Mouse (Mus musculus): ENCODE data around the gene Mucl3. TPM values are rescaled to one million over a fixed set of nuclear protein-coding genes. Genes with fewer than 3 reads are reported as not detected.

Gene Mucl3
- polyA plus RNA-seq, 1 experiment: not detected

DNA sequence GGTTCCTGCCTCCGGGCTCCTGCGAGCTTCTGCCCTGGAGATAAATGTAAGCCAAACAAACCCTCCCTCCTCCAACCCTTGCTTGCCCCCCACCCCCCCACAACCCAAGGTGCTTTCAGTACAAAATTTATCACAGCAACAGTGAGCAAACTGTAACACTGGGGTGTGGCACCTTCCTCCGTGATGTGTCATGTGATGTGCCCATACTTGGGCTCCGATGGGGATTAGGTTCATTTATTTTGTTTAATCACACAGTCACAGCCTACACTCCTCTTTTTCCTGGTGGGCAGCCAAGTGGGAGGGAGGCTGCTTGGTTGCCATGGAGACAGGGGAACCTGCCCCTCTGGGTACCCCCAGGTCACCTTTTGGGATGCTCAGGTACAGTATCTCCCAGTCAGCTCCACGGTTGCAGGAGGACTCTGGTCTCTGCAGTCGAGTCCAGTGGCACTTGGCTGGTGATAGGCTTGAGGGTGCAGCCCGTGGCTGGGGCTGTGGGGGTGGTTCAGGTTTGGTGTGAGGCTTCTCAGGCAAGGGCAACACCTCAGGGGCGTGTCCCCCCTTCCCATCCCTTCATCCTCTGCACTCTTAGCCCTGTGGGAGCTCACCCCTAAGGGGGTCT is 41.6 kb downstream of the Mucl3 start:
- no peak for TF ChIP-seq CTCF (IDR thresholded peaks at IDR 0.05; ENCODE audit: extremely low read depth, insufficient read depth, insufficient read length, insufficient replicate concordance)
- TF ChIP-seq POLR2A (IDR thresholded peaks at IDR 0.05; ENCODE audit: low read depth, low read length): no peak
- Histone ChIP-seq H3K27me3 (ENCODE audit: control insufficient read depth, insufficient read depth, low read length) (peaks cover 1% of the 10 kb centered on the region; the same call in 1 of the 2 replicates), H3K4me1 (ENCODE audit: control insufficient read depth, insufficient read depth, insufficient read length) (no peaks in the 10 kb centered on the region), H3K36me3 (ENCODE audit: control insufficient read depth, insufficient read depth, low read length) (no peaks in the 10 kb centered on the region), H3K27ac (ENCODE audit: insufficient read depth, low read length) (no peak overlapping the region), H3K4me3 (ENCODE audit: extremely low read depth, insufficient read depth, insufficient read length) (no peak overlapping the region)
- WGBS: 65% methylated on average over 8 of the region's 8 CpGs
- no peak for DNase-seq (ENCODE audit: low read depth in 1 of 2, low spot score in 2 of 2)

DNA sequence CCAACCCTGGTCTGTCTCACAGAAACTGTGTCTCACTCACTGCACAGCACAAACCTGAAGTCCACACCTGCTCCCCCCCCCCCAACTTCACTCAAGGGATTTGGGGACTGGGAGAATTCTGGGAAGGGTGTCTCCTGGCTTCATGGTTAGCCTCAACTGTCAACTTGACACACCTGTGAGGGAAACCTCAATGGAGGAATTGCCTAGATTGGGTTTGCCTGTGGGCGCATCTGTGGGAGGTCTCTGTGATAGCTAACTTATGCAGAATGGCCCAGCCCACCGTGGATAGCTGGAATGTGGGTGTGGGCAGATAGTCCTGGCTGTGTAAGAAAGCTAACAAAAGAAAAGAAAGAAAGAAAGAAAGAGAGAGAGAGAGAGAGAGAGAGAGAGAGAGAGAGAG is 42.2 kb downstream of the Mucl3 start, which contains the start of gene Sfta2:
Gene Sfta2, plus strand, starts transcription at position 301 of the 400 bp plus-strand sequence.
- WGBS: 62% methylated on average over 2 of the region's 2 CpGs
- H3K4me1 ChIP-seq (ENCODE audit: control insufficient read depth, insufficient read depth, insufficient read length): no peaks in the 10 kb centered on the region
- DNase-seq (ENCODE audit: low read depth in 1 of 2, low spot score in 2 of 2): no peak
- no peak within 1 kb of the TSS for H3K27ac ChIP-seq (ENCODE audit: insufficient read depth, low read length)
- no peak within 1 kb of the TSS for H3K4me3 ChIP-seq (ENCODE audit: extremely low read depth, insufficient read depth, insufficient read length)
- no peaks in the 10 kb centered on the region for H3K36me3 ChIP-seq (ENCODE audit: control insufficient read depth, insufficient read depth, low read length)
- TF ChIP-seq POLR2A (IDR thresholded peaks at IDR 0.05; ENCODE audit: low read depth, low read length) (no peak), CTCF (IDR thresholded peaks at IDR 0.05; ENCODE audit: extremely low read depth, insufficient read depth, insufficient read length, insufficient replicate concordance) (no peak)
- H3K27me3 ChIP-seq (ENCODE audit: control insufficient read depth, insufficient read depth, low read length): peaks cover 1% of the 10 kb centered on the region; the same call in 1 of the 2 replicates

- Histone ChIP-seq H3K27ac (ENCODE audit: insufficient read depth, low read length) (no peak overlapping the region), H3K4me3 (ENCODE audit: extremely low read depth, insufficient read depth, insufficient read length) (no peak overlapping the region), H3K4me1 (ENCODE audit: control insufficient read depth, insufficient read depth, insufficient read length) (no peaks in the 10 kb centered on the region), H3K27me3 (ENCODE audit: control insufficient read depth, insufficient read depth, low read length) (peaks cover 1% of the 10 kb centered on the region; the same call in 1 of the 2 replicates), H3K36me3 (ENCODE audit: control insufficient read depth, insufficient read depth, low read length) (no peaks in the 10 kb centered on the region)
- TF ChIP-seq POLR2A (IDR thresholded peaks at IDR 0.05; ENCODE audit: low read depth, low read length) (no peak), CTCF (IDR thresholded peaks at IDR 0.05; ENCODE audit: extremely low read depth, insufficient read depth, insufficient read length, insufficient replicate concordance) (no peak)
- no peak for DNase-seq (ENCODE audit: low read depth in 1 of 2, low spot score in 2 of 2)
- 90% methylated on average over 3 of the region's 3 CpGs for WGBS
Observed at GRCm38 (mm10) chr17:35597399-35597798, 46.1 kb downstream of the Mucl3 start.

GRCm38 (mm10) chr17:35594456-35594855 is 49.0 kb downstream of the Mucl3 start:
- H3K4me3 ChIP-seq (ENCODE audit: extremely low read depth, insufficient read depth, insufficient read length): no peak overlapping the region
- 79% methylated on average over 7 of the region's 7 CpGs for WGBS
- H3K4me1 ChIP-seq (ENCODE audit: control insufficient read depth, insufficient read depth, insufficient read length): no peaks in the 10 kb centered on the region
- H3K27ac ChIP-seq (ENCODE audit: insufficient read depth, low read length): no peak overlapping the region
- TF ChIP-seq POLR2A (IDR thresholded peaks at IDR 0.05; ENCODE audit: low read depth, low read length): no peak
- no peak for TF ChIP-seq CTCF (IDR thresholded peaks at IDR 0.05; ENCODE audit: extremely low read depth, insufficient read depth, insufficient read length, insufficient replicate concordance)
- no peaks in the 10 kb centered on the region for H3K36me3 ChIP-seq (ENCODE audit: control insufficient read depth, insufficient read depth, low read length)
- no peak for DNase-seq (ENCODE audit: low read depth in 1 of 2, low spot score in 2 of 2)
- peaks cover 1% of the 10 kb centered on the region; the same call in 1 of the 2 replicates for H3K27me3 ChIP-seq (ENCODE audit: control insufficient read depth, insufficient read depth, low read length)

DNA sequence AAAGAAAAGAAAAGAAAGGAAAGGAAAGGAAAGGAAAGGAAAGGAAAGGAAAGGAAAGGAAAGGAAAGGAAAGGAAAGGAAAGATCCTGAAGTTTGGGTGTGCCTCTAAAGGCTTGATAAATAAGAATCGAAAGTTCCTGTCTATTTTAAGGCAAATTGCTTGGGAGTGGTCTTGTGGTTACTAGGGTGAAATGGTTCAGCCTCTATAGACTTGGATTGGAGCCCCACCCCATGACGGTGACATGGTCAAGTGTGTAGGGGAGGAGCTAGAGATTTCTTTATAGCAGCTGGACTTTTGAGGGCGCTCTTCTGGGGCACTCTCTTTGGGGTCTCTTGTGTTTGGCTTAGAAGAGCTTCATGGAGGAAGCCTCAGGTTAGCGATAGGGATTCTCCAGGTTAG is 49.7 kb downstream of the Mucl3 start:
- Histone ChIP-seq H3K4me3 (ENCODE audit: extremely low read depth, insufficient read depth, insufficient read length) (no peak overlapping the region), H3K27me3 (ENCODE audit: control insufficient read depth, insufficient read depth, low read length) (peaks cover 1% of the 10 kb centered on the region; the same call in 1 of the 2 replicates), H3K27ac (ENCODE audit: insufficient read depth, low read length) (no peak overlapping the region), H3K4me1 (ENCODE audit: control insufficient read depth, insufficient read depth, insufficient read length) (no peaks in the 10 kb centered on the region), H3K36me3 (ENCODE audit: control insufficient read depth, insufficient read depth, low read length) (no peaks in the 10 kb centered on the region)
- no peak for DNase-seq (ENCODE audit: low read depth in 1 of 2, low spot score in 2 of 2)
- TF ChIP-seq CTCF (IDR thresholded peaks at IDR 0.05; ENCODE audit: extremely low read depth, insufficient read depth, insufficient read length, insufficient replicate concordance) (no peak), POLR2A (IDR thresholded peaks at IDR 0.05; ENCODE audit: low read depth, low read length) (no peak)
- 34% methylated on average over 4 of the region's 4 CpGs for WGBS

- 86% methylated on average over 9 of the region's 9 CpGs for WGBS
- Histone ChIP-seq H3K4me3 (ENCODE audit: extremely low read depth, insufficient read depth, insufficient read length) (no peak overlapping the region), H3K36me3 (ENCODE audit: control insufficient read depth, insufficient read depth, low read length) (no peaks in the 10 kb centered on the region), H3K27ac (ENCODE audit: insufficient read depth, low read length) (no peak overlapping the region), H3K4me1 (ENCODE audit: control insufficient read depth, insufficient read depth, insufficient read length) (no peaks in the 10 kb centered on the region), H3K27me3 (ENCODE audit: control insufficient read depth, insufficient read depth, low read length) (no peaks in the 10 kb centered on the region)
- no peak for DNase-seq (ENCODE audit: low read depth in 1 of 2, low spot score in 2 of 2)
- TF ChIP-seq CTCF (IDR thresholded peaks at IDR 0.05; ENCODE audit: extremely low read depth, insufficient read depth, insufficient read length, insufficient replicate concordance) (no peak), POLR2A (IDR thresholded peaks at IDR 0.05; ENCODE audit: low read depth, low read length) (no peak)
Observed at GRCm38 (mm10) chr17:35592131-35592530, 51.4 kb downstream of the Mucl3 start.

DNA sequence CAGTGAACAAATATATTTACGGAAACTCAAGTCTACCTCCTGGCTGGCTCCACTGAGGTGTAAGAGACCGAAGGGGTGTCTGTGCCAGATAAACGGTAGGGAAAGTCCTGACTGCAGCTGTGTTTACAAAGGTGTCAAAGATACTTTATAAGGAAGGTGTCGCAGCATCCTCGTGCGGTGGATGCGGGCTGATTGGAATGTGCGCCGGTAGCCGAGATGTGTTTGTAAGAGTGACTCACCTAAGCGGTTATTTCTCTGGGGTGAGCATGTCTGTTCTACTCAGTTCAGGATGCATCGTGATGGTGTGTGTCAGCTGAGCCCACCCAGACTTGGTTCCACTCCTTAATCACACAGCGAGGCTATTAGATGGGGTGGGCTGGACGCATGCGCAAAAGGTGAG is 51.8 kb downstream of the Mucl3 start:
- WGBS: 91% methylated on average over 15 of the region's 15 CpGs
- Histone ChIP-seq H3K4me1 (ENCODE audit: control insufficient read depth, insufficient read depth, insufficient read length) (no peaks in the 10 kb centered on the region), H3K27ac (ENCODE audit: insufficient read depth, low read length) (no peak overlapping the region), H3K27me3 (ENCODE audit: control insufficient read depth, insufficient read depth, low read length) (no peaks in the 10 kb centered on the region), H3K36me3 (ENCODE audit: control insufficient read depth, insufficient read depth, low read length) (no peaks in the 10 kb centered on the region), H3K4me3 (ENCODE audit: extremely low read depth, insufficient read depth, insufficient read length) (no peak overlapping the region)
- TF ChIP-seq POLR2A (IDR thresholded peaks at IDR 0.05; ENCODE audit: low read depth, low read length): no peak
- no peak for TF ChIP-seq CTCF (IDR thresholded peaks at IDR 0.05; ENCODE audit: extremely low read depth, insufficient read depth, insufficient read length, insufficient replicate concordance)
- DNase-seq (ENCODE audit: low read depth in 1 of 2, low spot score in 2 of 2): no peak
